Mouse (Mus musculus): Measurements from ENCODE around the gene Tomm20. TPM values are rescaled to one million over a fixed set of nuclear protein-coding genes. Genes with fewer than 3 reads are reported as not detected.

The Tomm20 gene
- polyA plus RNA-seq, 1 experiment: 40.7 TPM

GRCm38 (mm10) chr8:126978028-126978427 lies 32.4 kb upstream of the Tomm20 start:
- Histone ChIP-seq H3K9me3 (ENCODE audit: control insufficient read depth, low read length) (no peaks in the 10 kb centered on the region), H3K4me3 (replicated peaks) (no peak overlapping the region), H3K27me3 (ENCODE audit: control insufficient read depth) (peaks cover 23% of the 10 kb centered on the region), H3K4me1 (ENCODE audit: control insufficient read depth) (peaks cover 11% of the 10 kb centered on the region), H3K36me3 (ENCODE audit: control insufficient read depth) (no peaks in the 10 kb centered on the region)
- TF ChIP-seq GATA1 (IDR thresholded peaks at IDR 0.05; ENCODE audit: low read length): no peak
- TF ChIP-seq TAL1 (IDR thresholded peaks at IDR 0.05; ENCODE audit: low read length): no peak

- Histone ChIP-seq H3K36me3 (ENCODE audit: control insufficient read depth) (no peaks in the 10 kb centered on the region), H3K4me1 (ENCODE audit: control insufficient read depth) (peaks cover 11% of the 10 kb centered on the region), H3K27me3 (ENCODE audit: control insufficient read depth) (peaks cover 23% of the 10 kb centered on the region), H3K4me3 (replicated peaks) (no peak overlapping the region), H3K9me3 (ENCODE audit: control insufficient read depth, low read length) (no peaks in the 10 kb centered on the region)
- TF ChIP-seq TAL1 (IDR thresholded peaks at IDR 0.05; ENCODE audit: low read length) (no peak), GATA1 (IDR thresholded peaks at IDR 0.05; ENCODE audit: low read length) (no peak)
These were observed 31.1 kb upstream of the Tomm20 start for GRCm38 (mm10) chr8:126976608-126977348.

GRCm38 (mm10) chr8:126975706-126976105 lies 30.1 kb upstream of the Tomm20 start:
- peaks cover 23% of the 10 kb centered on the region for H3K27me3 ChIP-seq (ENCODE audit: control insufficient read depth)
- peaks cover 17% of the 10 kb centered on the region for H3K4me1 ChIP-seq (ENCODE audit: control insufficient read depth)
- H3K36me3 ChIP-seq (ENCODE audit: control insufficient read depth): no peaks in the 10 kb centered on the region
- no peaks in the 10 kb centered on the region for H3K9me3 ChIP-seq (ENCODE audit: control insufficient read depth, low read length)
- H3K4me3 ChIP-seq (replicated peaks): no peak overlapping the region
- no peak for TF ChIP-seq GATA1 (IDR thresholded peaks at IDR 0.05; ENCODE audit: low read length)
- TF ChIP-seq TAL1 (IDR thresholded peaks at IDR 0.05; ENCODE audit: low read length): no peak

- no peak for TF ChIP-seq TAL1 (IDR thresholded peaks at IDR 0.05; ENCODE audit: low read length)
- TF ChIP-seq GATA1 (IDR thresholded peaks at IDR 0.05; ENCODE audit: low read length): no peak
- Histone ChIP-seq H3K9me3 (ENCODE audit: control insufficient read depth, low read length) (no peaks in the 10 kb centered on the region), H3K4me3 (replicated peaks) (no peak overlapping the region), H3K27me3 (ENCODE audit: control insufficient read depth) (peaks cover 18% of the 10 kb centered on the region), H3K36me3 (ENCODE audit: control insufficient read depth) (no peaks in the 10 kb centered on the region), H3K4me1 (ENCODE audit: control insufficient read depth) (peaks cover 25% of the 10 kb centered on the region)
These were observed 28.9 kb upstream of the Tomm20 start for GRCm38 (mm10) chr8:126974511-126974910.

- H3K4me3 ChIP-seq (replicated peaks): no peak overlapping the region
- peaks cover 32% of the 10 kb centered on the region for H3K4me1 ChIP-seq (ENCODE audit: control insufficient read depth)
- no peaks in the 10 kb centered on the region for H3K9me3 ChIP-seq (ENCODE audit: control insufficient read depth, low read length)
- TF ChIP-seq GATA1 (IDR thresholded peaks at IDR 0.05; ENCODE audit: low read length) (no peak), TAL1 (IDR thresholded peaks at IDR 0.05; ENCODE audit: low read length) (no peak)
- peaks cover 6% of the 10 kb centered on the region for H3K36me3 ChIP-seq (ENCODE audit: control insufficient read depth)
- peaks cover 12% of the 10 kb centered on the region for H3K27me3 ChIP-seq (ENCODE audit: control insufficient read depth)
These were observed 28.1 kb upstream of the Tomm20 start for GRCm38 (mm10) chr8:126973686-126974265.

- H3K27me3 ChIP-seq (ENCODE audit: control insufficient read depth): peaks cover 6% of the 10 kb centered on the region
- H3K9me3 ChIP-seq (ENCODE audit: control insufficient read depth, low read length): no peaks in the 10 kb centered on the region
- H3K4me3 ChIP-seq (replicated peaks): no peak overlapping the region
- TF ChIP-seq GATA1 (IDR thresholded peaks at IDR 0.05; ENCODE audit: low read length) (no peak), TAL1 (IDR thresholded peaks at IDR 0.05; ENCODE audit: low read length) (no peak)
- H3K4me1 ChIP-seq (ENCODE audit: control insufficient read depth): peaks cover 35% of the 10 kb centered on the region
- peaks cover 14% of the 10 kb centered on the region for H3K36me3 ChIP-seq (ENCODE audit: control insufficient read depth)
These were observed 27.0 kb upstream of the Tomm20 start for GRCm38 (mm10) chr8:126972649-126973048.

- Histone ChIP-seq H3K9me3 (ENCODE audit: control insufficient read depth, low read length) (no peaks in the 10 kb centered on the region), H3K4me3 (replicated peaks) (no peak overlapping the region), H3K36me3 (ENCODE audit: control insufficient read depth) (peaks cover 20% of the 10 kb centered on the region), H3K27me3 (ENCODE audit: control insufficient read depth) (peaks cover 5% of the 10 kb centered on the region), H3K4me1 (ENCODE audit: control insufficient read depth) (peaks cover 35% of the 10 kb centered on the region)
- TF ChIP-seq GATA1 (IDR thresholded peaks at IDR 0.05; ENCODE audit: low read length) (no peak), TAL1 (IDR thresholded peaks at IDR 0.05; ENCODE audit: low read length) (no peak)
These were observed 26.5 kb upstream of the Tomm20 start for GRCm38 (mm10) chr8:126972102-126972501.

GRCm38 (mm10) chr8:126971314-126971664 lies 25.6 kb upstream of the Tomm20 start:
- Histone ChIP-seq H3K4me1 (ENCODE audit: control insufficient read depth) (peaks cover 35% of the 10 kb centered on the region), H3K36me3 (ENCODE audit: control insufficient read depth) (peaks cover 27% of the 10 kb centered on the region), H3K27me3 (ENCODE audit: control insufficient read depth) (peaks cover 2% of the 10 kb centered on the region; the same call in 1 of the 2 replicates), H3K9me3 (ENCODE audit: control insufficient read depth, low read length) (no peaks in the 10 kb centered on the region), H3K4me3 (replicated peaks) (peak overlapping the region; percentile 94)
- no peak for TF ChIP-seq TAL1 (IDR thresholded peaks at IDR 0.05; ENCODE audit: low read length)
- no peak for TF ChIP-seq GATA1 (IDR thresholded peaks at IDR 0.05; ENCODE audit: low read length)

GRCm38 (mm10) chr8:126970579-126971313 lies 25.1 kb upstream of the Tomm20 start, which contains the start of gene Rbm34:
Gene Rbm34 (minus strand): TSS chr8:126971071.
- TF ChIP-seq TAL1 (IDR thresholded peaks at IDR 0.05; ENCODE audit: low read length) (no peak), GATA1 (IDR thresholded peaks at IDR 0.05; ENCODE audit: low read length) (no peak)
- H3K4me1 ChIP-seq (ENCODE audit: control insufficient read depth): peaks cover 35% of the 10 kb centered on the region
- peaks cover 32% of the 10 kb centered on the region for H3K36me3 ChIP-seq (ENCODE audit: control insufficient read depth)
- H3K4me3 ChIP-seq (replicated peaks): peak within 1 kb of the TSS; percentile 94
- no peaks in the 10 kb centered on the region for H3K27me3 ChIP-seq (ENCODE audit: control insufficient read depth)
- no peaks in the 10 kb centered on the region for H3K9me3 ChIP-seq (ENCODE audit: control insufficient read depth, low read length)

Measured in erythroblast, embryonic 14.5 days (primary cell).